28 mouse cellular contexts compared by ENCODE assay signal in genomic region chrX:167263530-167263929, GRCm38 (mm10). TPM values are rescaled to one million over a fixed set of nuclear protein-coding genes. Genes with fewer than 3 reads are reported as not detected.
DNase-seq lines count a peak whose midpoint lies in the region; ATAC-seq and TF ChIP-seq lines count a peak whose summit lies in the region.
"Had no signal": no experiment of that assay in that cellular context is flagged by ENCODE, and none has a peak within 500 bp of the region (broad histone marks: within the 10 kb centered on the region; RNA-seq: fewer than 3 reads in every experiment).

No protein-coding gene starts in this region.

- H3K4me1 ChIP-seq in bone marrow, adult 2 months (ENCODE audit: control insufficient read depth, insufficient read depth, low read length) = no peaks in the 10 kb centered on the region
- peaks cover 16% of the 10 kb centered on the region for H3K4me1 ChIP-seq in bone marrow macrophage, adult 2 months (ENCODE audit: control insufficient read depth, insufficient read depth, low read length)
- H3K4me1 ChIP-seq: forebrain, embryonic 10.5 days; forebrain, embryonic 13.5 days; heart, embryonic 12.5 days; heart, embryonic 15.5 days; hindbrain, embryonic 10.5 days; hindbrain, embryonic 13.5 days; intestine, embryonic 15.5 days had no signal

- no peak for TF ChIP-seq POLR2A in bone marrow, adult 2 months (IDR thresholded peaks at IDR 0.05; ENCODE audit: borderline replicate concordance, control insufficient read depth, low read depth, low read length)
- TF ChIP-seq POLR2A in bone marrow macrophage, adult 2 months (IDR thresholded peaks at IDR 0.05; ENCODE audit: borderline replicate concordance, low read depth, low read length) = no peak

- no peak for TF ChIP-seq CTCF in bone marrow, adult 2 months (IDR thresholded peaks at IDR 0.05; ENCODE audit: control insufficient read depth, insufficient read depth, low read length)
- TF ChIP-seq CTCF in bone marrow macrophage, adult 2 months (IDR thresholded peaks at IDR 0.05; ENCODE audit: low read depth, low read length) = no peak

- DNase-seq in natural killer cell, adult 2 months (ENCODE audit: low spot score in 2 of 2) = no peak
- no peak for DNase-seq in frontal cortex, adult 2 months (ENCODE audit: extremely low spot score in 1 of 2, low spot score in 1 of 2)
- DNase-seq: adrenal gland, adult 8-10 months; adrenal gland, postnatal 25 days; cerebellum, adult 11-12 months; cerebellum, adult 8-10 months; cerebellum, postnatal 10 days; cerebellum, postnatal 36 days; forebrain, postnatal 0 days; gastrocnemius, postnatal 10 days; heart, postnatal 10 days; heart, postnatal 36 days had no signal

- H3K4me3 ChIP-seq in bone marrow, adult 2 months (replicated peaks; ENCODE audit: control insufficient read depth, low read depth, low read length) = peak overlapping the region; percentile 9
- H3K4me3 ChIP-seq in bone marrow macrophage, adult 2 months (ENCODE audit: insufficient read depth, low read length) = peak overlapping the region; percentile 59
- H3K4me3 ChIP-seq: forebrain, embryonic 10.5 days; forebrain, embryonic 13.5 days; heart, embryonic 12.5 days; heart, embryonic 15.5 days; hindbrain, embryonic 10.5 days; hindbrain, embryonic 13.5 days; intestine, embryonic 15.5 days had no signal

- ATAC-seq in granulocyte monocyte progenitor cell, adult 5-6 weeks (replicated peaks; ENCODE audit: poor library complexity, severe bottlenecking) = peak; percentile 66
- ATAC-seq in megakaryocyte progenitor cell, adult 5-6 weeks (replicated peaks; ENCODE audit: poor library complexity) = peak; percentile 53; the same call in 1 of the 2 replicates
- ATAC-seq: CD4-positive, CD25-positive, alpha-beta regulatory T cell, adult 4 months; forebrain, embryonic 13.5 days; forebrain, postnatal 0 days; hindbrain, embryonic 16.5 days; intestine, embryonic 15.5 days had no signal

- no peak overlapping the region for H3K27ac ChIP-seq in bone marrow, adult 2 months (ENCODE audit: control insufficient read depth, insufficient read depth, low read depth, low read length, poor library complexity)
- peak overlapping the region; percentile 98 for H3K27ac ChIP-seq in bone marrow macrophage, adult 2 months (ENCODE audit: insufficient read depth, low read depth, low read length)
- H3K27ac ChIP-seq: forebrain, embryonic 10.5 days; forebrain, embryonic 13.5 days; heart, embryonic 15.5 days; hindbrain, embryonic 10.5 days; hindbrain, embryonic 13.5 days; intestine, embryonic 15.5 days had no signal

- 36% methylated on average over 4 of the region's 4 CpGs for WGBS in bone marrow, adult 2 months

RNA-seq across cellular contexts. Expression of gene Tlr8, which starts 0.6 kb away (rescaled TPM):
- 1.4 and 1.5 TPM in 2 replicates for polyA plus RNA-seq in bone marrow, adult 2 months (2011; ENCODE audit: insufficient read depth, insufficient read length, low replicate concordance, missing spikeins)
- 156 and 229 TPM in 2 replicates for polyA plus RNA-seq in bone marrow macrophage, adult 2 months (2012; ENCODE audit: insufficient read depth, insufficient read length, missing spikeins)
- total RNA-seq in granulocyte monocyte progenitor cell, adult 5-6 weeks (2014; fragmentation: Nextera tagmentation) = 3.5 and 3.8 TPM in 2 replicates
- 0.99 and 1.4 TPM in 2 replicates for total RNA-seq in granulocyte monocyte progenitor cell, adult 5-6 weeks (2017)
- 5.4 and 8.5 TPM in 2 replicates for total RNA-seq in megakaryocyte progenitor cell, adult 5-6 weeks (2015)
- 2.1 and 4.0 TPM in 2 replicates for total RNA-seq in megakaryocyte progenitor cell, adult 5-6 weeks (2017)
- 0.08 and 0.24 TPM in 2 replicates for polyA plus RNA-seq in frontal cortex, adult 2 months (2012; rRNA removed)
- total RNA-seq: MEL had no signal
- polyA plus RNA-seq: C2C12; embryonic facial prominence, embryonic 11.5 days; forebrain, embryonic 10.5 days; forebrain, postnatal 0 days had no signal

RNA-seq across cellular contexts. Expression of gene Tmsb4x, which starts 54.4 kb away (rescaled TPM):
- polyA plus RNA-seq in bone marrow, adult 2 months (2011; ENCODE audit: insufficient read depth, insufficient read length, low replicate concordance, missing spikeins) = 2,117 and 3,348 TPM in 2 replicates
- polyA plus RNA-seq in bone marrow macrophage, adult 2 months (2012; ENCODE audit: insufficient read depth, insufficient read length, missing spikeins) = 12,467 and 14,564 TPM in 2 replicates
- 2,489 and 3,033 TPM in 2 replicates for total RNA-seq in granulocyte monocyte progenitor cell, adult 5-6 weeks (2014; fragmentation: Nextera tagmentation)
- 1,767 and 2,018 TPM in 2 replicates for total RNA-seq in granulocyte monocyte progenitor cell, adult 5-6 weeks (2017)
- total RNA-seq in megakaryocyte progenitor cell, adult 5-6 weeks (2015) = 2,723 and 3,717 TPM in 2 replicates
- 1,582 and 2,074 TPM in 2 replicates for total RNA-seq in megakaryocyte progenitor cell, adult 5-6 weeks (2017)
- 2,019 and 2,186 TPM in 2 replicates for polyA plus RNA-seq in frontal cortex, adult 2 months (2012; rRNA removed)
- total RNA-seq: MEL had no signal

Comparison
In these comparisons a context has a peak if more than half of its experiments do, and no peak if none do; other contexts are left out.
1. RNA of gene Tlr8, which starts 0.6 kb away (polyA plus RNA-seq): 156 to 229 TPM in bone marrow macrophage, adult 2 months; 1.4 to 1.5 TPM in bone marrow, adult 2 months and 0.08 to 0.24 TPM in frontal cortex, adult 2 months; every median in the first group is over 10 times any median in the second.